8 mouse cellular contexts compared by ENCODE assay signal in genomic region chr12:26415104-26415771, GRCm38 (mm10). TPM values are rescaled to one million over a fixed set of nuclear protein-coding genes. Genes with fewer than 3 reads are reported as not detected.
DNase-seq lines count a peak whose midpoint lies in the region; ATAC-seq and TF ChIP-seq lines count a peak whose summit lies in the region.

Gene Rnf144a, minus strand, starts transcription at chr12:26415254.

- no peaks in the 10 kb centered on the region for H3K9me3 ChIP-seq in forebrain, postnatal 0 days (ENCODE audit: low read length)

- intact Hi-C loops in heart, postnatal 36 days (cut with DNase I) = loop anchor here (1.0 to 2.0 kb wide), 3 partner anchors 48 to 100 kb away; no protein-coding TSS in a partner anchor

- DNase-seq in ES-CJ7 (ENCODE audit: low read depth, low spot score) = peak; percentile 73
- DNase-seq in cerebellum, adult 18-20 months = peak; percentile 91 to 98
- DNase-seq in forebrain, postnatal 0 days = peak; percentile 95
- peak; percentile 95 to 98 for DNase-seq in heart, postnatal 36 days
- peak; percentile 79 to 97 for DNase-seq in layer of hippocampus, adult 2 months (ENCODE audit: low spot score in 2 of 2)
- peak; percentile 92 for DNase-seq in lung, adult 2 months
- DNase-seq in testis, postnatal 14 days (ENCODE audit: low spot score) = peak; percentile 82

- H3K36me3 ChIP-seq in forebrain, postnatal 0 days (ENCODE audit: insufficient read depth) = no peaks in the 10 kb centered on the region

- TF ChIP-seq CTCF in forebrain, postnatal 0 days (IDR thresholded peaks at IDR 0.05; ENCODE audit: low read depth) = peak; percentile 92
- peak; percentile 81 for TF ChIP-seq CTCF in layer of hippocampus, adult 2 months (conservative IDR thresholded peaks at IDR 0.05)
- peak; percentile 70 for TF ChIP-seq CTCF in lung, adult 2 months (IDR thresholded peaks at IDR 0.05; ENCODE audit: insufficient read depth, low read length)

- no peak for TF ChIP-seq POLR2A in lung, adult 2 months (IDR thresholded peaks at IDR 0.05; ENCODE audit: borderline replicate concordance, extremely low read depth, low read depth, low read length)

- H3K4me1 ChIP-seq in forebrain, postnatal 0 days (ENCODE audit: insufficient read depth) = peaks cover 22% of the 10 kb centered on the region
- H3K4me1 ChIP-seq in lung, adult 2 months (ENCODE audit: control insufficient read depth, insufficient read depth, low read length) = peaks cover 5% of the 10 kb centered on the region; the same call in 1 of the 2 replicates

- H3K27ac ChIP-seq in forebrain, postnatal 0 days (ENCODE audit: low read depth, low read length) = peak within 1 kb of the TSS; percentile 83
- peak within 1 kb of the TSS; percentile 97 for H3K27ac ChIP-seq in layer of hippocampus, adult 2 months

- H3K4me3 ChIP-seq in forebrain, postnatal 0 days (ENCODE audit: low read depth, low read length) = peak within 1 kb of the TSS; percentile 87
- H3K4me3 ChIP-seq in layer of hippocampus, adult 2 months = peak within 1 kb of the TSS; percentile 96
- peak within 1 kb of the TSS; percentile 80 for H3K4me3 ChIP-seq in lung, adult 2 months (replicated peaks; ENCODE audit: extremely low read depth, low read depth, low read length)

- peak within 1 kb of the TSS; percentile 57 for H3K4me2 ChIP-seq in forebrain, postnatal 0 days (ENCODE audit: low read depth)

- H3K27me3 ChIP-seq in forebrain, postnatal 0 days (ENCODE audit: insufficient read depth, low read length) = no peaks in the 10 kb centered on the region

- H3K9ac ChIP-seq in forebrain, postnatal 0 days = peak within 1 kb of the TSS; percentile 98

- WGBS in forebrain, postnatal 0 days = under 1% methylated on average over 44 of the region's 45 CpGs
- 1% methylated on average over 43 of the region's 45 CpGs for WGBS in lung, adult 2 months

- ATAC-seq in forebrain, postnatal 0 days = peak; percentile 92
- peak; percentile 75 for ATAC-seq in neutrophil, adult 5-6 weeks (ENCODE audit: extremely low read depth, insufficient number of reproducible peaks, low FRiP score, poor library complexity, severe bottlenecking)

RNA-seq across cellular contexts. Expression of gene Rnf144a, which starts in this region (rescaled TPM):
- total RNA-seq in forebrain, postnatal 0 days (2014; rRNA removed) = 27.4 and 39.1 TPM in 2 replicates
- polyA plus RNA-seq in forebrain, postnatal 0 days (2015; fragmentation: Nextera tagmentation; extraction: Ambion mirVana) = 16.4 and 23.1 TPM in 2 replicates
- total RNA-seq in heart, postnatal 36 days (2021) = 10 to 100 TPM; 13.4 to 23.5 TPM
- total RNA-seq in layer of hippocampus, adult 2 months (2021) = 10 to 100 TPM; 20.4 to 22.6 TPM
- polyA plus RNA-seq in lung, adult 2 months (2012; rRNA removed) = 76.2 and 128 TPM in 2 replicates
- total RNA-seq in neutrophil, adult 5-6 weeks (2017) = 193 and 199 TPM in 2 replicates

Comparison
In these comparisons a context has a peak if more than half of its experiments do, and no peak if none do; other contexts are left out.
1. Peak in every context shown above with its lines: DNase-seq, ATAC-seq, H3K4me3 ChIP-seq and H3K27ac ChIP-seq.